Mouse (Mus musculus): ENCODE results near the gene Lypd3. TPM values are rescaled to one million over a fixed set of nuclear protein-coding genes. Genes with fewer than 3 reads are reported as not detected.

The Lypd3 gene
- polyA plus RNA-seq, 1 experiment from 2014 or later = 0.73 TPM

DNA sequence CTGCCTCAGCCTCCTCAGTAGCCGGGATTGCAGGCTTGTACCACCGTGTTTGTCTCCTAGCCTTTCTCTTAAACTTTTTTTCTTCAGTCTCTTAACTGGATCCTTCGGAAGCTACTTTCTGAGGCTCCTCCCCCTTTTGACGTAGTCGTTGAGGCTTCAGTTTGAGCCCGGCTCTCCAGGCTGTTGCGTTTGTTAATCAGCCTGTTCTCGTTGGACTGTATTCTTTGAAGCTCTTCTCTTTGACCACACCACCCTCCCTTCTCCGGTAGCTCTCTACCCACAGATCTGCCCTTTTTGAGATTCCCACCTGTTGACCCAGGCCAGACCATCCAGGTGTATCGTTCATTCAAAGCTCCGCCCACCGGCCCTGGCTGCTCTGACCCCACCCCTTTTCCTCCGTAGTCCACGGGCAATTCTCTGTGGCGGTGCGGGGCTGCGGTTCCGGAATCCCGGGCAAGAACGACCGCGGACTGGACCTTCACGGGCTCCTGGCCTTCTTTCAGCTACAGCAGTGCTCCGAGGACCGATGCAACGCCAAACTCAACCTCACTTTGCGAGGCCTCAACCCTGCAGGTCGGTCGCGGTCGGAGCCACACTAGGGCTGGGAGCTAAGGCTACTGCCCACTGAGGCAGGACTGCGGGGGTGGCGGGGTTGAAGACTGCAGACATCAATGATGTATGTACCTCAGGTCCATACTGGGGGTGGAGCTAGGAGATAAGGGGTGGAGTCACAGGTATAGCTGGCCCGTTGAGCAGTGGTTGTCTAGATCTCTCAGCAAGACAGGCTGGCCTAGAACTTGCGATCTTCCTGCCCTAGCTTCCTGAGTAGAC, 1.9 kb downstream of the Lypd3 start:
- H3K36me3 ChIP-seq (ENCODE audit: control insufficient read depth, insufficient read depth, low read length) = no peaks in the 10 kb centered on the region
- no peak overlapping the region for H3K9ac ChIP-seq (ENCODE audit: low read length)
- DNase-seq (ENCODE audit: low spot score) (no peak), ATAC-seq (replicated peaks; ENCODE audit: low FRiP score) (no peak)
- H3K4me1 ChIP-seq (replicated peaks; ENCODE audit: control insufficient read depth, insufficient read depth, low read length) = peaks cover 2% of the 10 kb centered on the region; the same call in 1 of the 2 replicates
- peaks cover 44% of the 10 kb centered on the region for H3K27me3 ChIP-seq (ENCODE audit: control insufficient read depth, insufficient read depth, low read length)
- H3K4me2 ChIP-seq (ENCODE audit: low read depth, low read length, severe bottlenecking) = peak overlapping the region; percentile 46
- H3K27ac ChIP-seq (ENCODE audit: low read depth, low read length) = no peak overlapping the region
- 2% methylated on average over 35 of the region's 35 CpGs for WGBS
- H3K4me3 ChIP-seq (ENCODE audit: low read depth, low read length) = peak overlapping the region; percentile 22
- H3K9me3 ChIP-seq (ENCODE audit: control insufficient read depth, low read length) = no peaks in the 10 kb centered on the region

- 64% methylated on average over 13 of the region's 13 CpGs for WGBS
- Histone ChIP-seq H3K36me3 (ENCODE audit: control insufficient read depth, insufficient read depth, low read length) (no peaks in the 10 kb centered on the region), H3K9ac (ENCODE audit: low read length) (no peak overlapping the region), H3K9me3 (ENCODE audit: control insufficient read depth, low read length) (no peaks in the 10 kb centered on the region), H3K4me1 (replicated peaks; ENCODE audit: control insufficient read depth, insufficient read depth, low read length) (peaks cover 2% of the 10 kb centered on the region; the same call in 1 of the 2 replicates), H3K27me3 (ENCODE audit: control insufficient read depth, insufficient read depth, low read length) (peaks cover 44% of the 10 kb centered on the region), H3K4me2 (ENCODE audit: low read depth, low read length, severe bottlenecking) (no peak overlapping the region), H3K27ac (ENCODE audit: low read depth, low read length) (no peak overlapping the region), H3K4me3 (ENCODE audit: low read depth, low read length) (no peak overlapping the region)
- no peak for ATAC-seq (replicated peaks; ENCODE audit: low FRiP score)
- DNase-seq (ENCODE audit: low spot score) = no peak
Observed at GRCm38 (mm10) chr7:24640450-24640849, 4.1 kb downstream of the Lypd3 start.

DNA sequence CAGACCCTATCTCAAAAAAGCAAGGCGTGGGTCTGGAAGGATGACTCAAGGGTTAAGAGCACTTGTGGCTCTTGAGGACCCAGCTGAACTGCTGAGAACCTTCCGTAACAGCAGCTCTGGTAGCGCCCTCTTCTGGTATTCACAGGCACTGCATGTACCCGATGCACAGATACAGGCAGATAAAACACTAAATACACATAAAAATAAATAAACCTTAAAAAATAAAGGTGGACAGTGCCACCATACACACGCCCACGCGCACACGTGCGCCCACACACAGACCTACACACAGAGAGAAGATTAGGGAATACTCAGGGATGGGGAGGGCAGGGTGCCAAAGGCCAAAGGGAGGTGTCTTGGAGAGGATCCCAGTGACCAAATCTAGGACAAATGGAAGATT, 6.1 kb downstream of the Lypd3 start:
- DNase-seq (ENCODE audit: low spot score) (peak; percentile 79), ATAC-seq (replicated peaks; ENCODE audit: low FRiP score) (no peak)
- Histone ChIP-seq H3K27ac (ENCODE audit: low read depth, low read length) (no peak overlapping the region), H3K27me3 (ENCODE audit: control insufficient read depth, insufficient read depth, low read length) (peaks cover 28% of the 10 kb centered on the region), H3K4me3 (ENCODE audit: low read depth, low read length) (no peak overlapping the region), H3K9ac (ENCODE audit: low read length) (no peak overlapping the region), H3K9me3 (ENCODE audit: control insufficient read depth, low read length) (no peaks in the 10 kb centered on the region), H3K4me1 (replicated peaks; ENCODE audit: control insufficient read depth, insufficient read depth, low read length) (peaks cover 2% of the 10 kb centered on the region; the same call in 1 of the 2 replicates), H3K4me2 (ENCODE audit: low read depth, low read length, severe bottlenecking) (no peak overlapping the region), H3K36me3 (ENCODE audit: control insufficient read depth, insufficient read depth, low read length) (no peaks in the 10 kb centered on the region)
- 11% methylated on average over 9 of the region's 9 CpGs for WGBS

DNA sequence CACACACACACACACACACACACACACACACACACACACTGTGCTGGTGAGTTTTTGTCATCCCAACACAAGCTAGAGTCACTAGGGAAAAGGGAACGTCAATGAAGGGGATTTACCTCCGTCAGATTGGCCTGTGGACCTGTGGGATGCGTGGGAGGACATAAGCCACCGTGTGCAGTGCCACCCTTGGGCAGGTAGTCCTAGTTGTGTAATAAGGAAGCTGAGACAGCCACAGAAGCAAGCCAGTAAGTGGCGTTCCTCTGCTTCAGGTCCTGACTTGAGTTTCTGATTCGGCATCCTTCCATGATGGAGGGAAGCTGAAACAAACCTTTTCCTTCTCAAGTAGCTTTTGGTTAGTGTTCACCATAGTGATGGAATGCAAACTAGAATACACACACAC, 8.1 kb downstream of the Lypd3 start:
- no peak for DNase-seq (ENCODE audit: low spot score)
- Histone ChIP-seq H3K36me3 (ENCODE audit: control insufficient read depth, insufficient read depth, low read length) (no peaks in the 10 kb centered on the region), H3K27ac (ENCODE audit: low read depth, low read length) (no peak overlapping the region), H3K4me3 (ENCODE audit: low read depth, low read length) (no peak overlapping the region), H3K9ac (ENCODE audit: low read length) (no peak overlapping the region), H3K4me1 (replicated peaks; ENCODE audit: control insufficient read depth, insufficient read depth, low read length) (no peaks in the 10 kb centered on the region), H3K4me2 (ENCODE audit: low read depth, low read length, severe bottlenecking) (no peak overlapping the region), H3K27me3 (ENCODE audit: control insufficient read depth, insufficient read depth, low read length) (peaks cover 8% of the 10 kb centered on the region), H3K9me3 (ENCODE audit: control insufficient read depth, low read length) (no peaks in the 10 kb centered on the region)
- no peak for ATAC-seq (replicated peaks; ENCODE audit: low FRiP score)
- 82% methylated on average over 6 of the region's 6 CpGs for WGBS

- WGBS = 81% methylated on average over 7 of the region's 7 CpGs
- no peaks in the 10 kb centered on the region for H3K36me3 ChIP-seq (ENCODE audit: control insufficient read depth, insufficient read depth, low read length)
- no peaks in the 10 kb centered on the region for H3K4me1 ChIP-seq (replicated peaks; ENCODE audit: control insufficient read depth, insufficient read depth, low read length)
- H3K9me3 ChIP-seq (ENCODE audit: control insufficient read depth, low read length) = no peaks in the 10 kb centered on the region
- no peak overlapping the region for H3K27ac ChIP-seq (ENCODE audit: low read depth, low read length)
- DNase-seq (ENCODE audit: low spot score) (no peak), ATAC-seq (replicated peaks; ENCODE audit: low FRiP score) (no peak)
- no peak overlapping the region for H3K9ac ChIP-seq (ENCODE audit: low read length)
- no peak overlapping the region for H3K4me2 ChIP-seq (ENCODE audit: low read depth, low read length, severe bottlenecking)
- peaks cover 3% of the 10 kb centered on the region for H3K27me3 ChIP-seq (ENCODE audit: control insufficient read depth, insufficient read depth, low read length)
- no peak overlapping the region for H3K4me3 ChIP-seq (ENCODE audit: low read depth, low read length)
Observed at GRCm38 (mm10) chr7:24644996-24645395, 8.6 kb downstream of the Lypd3 start.

DNA sequence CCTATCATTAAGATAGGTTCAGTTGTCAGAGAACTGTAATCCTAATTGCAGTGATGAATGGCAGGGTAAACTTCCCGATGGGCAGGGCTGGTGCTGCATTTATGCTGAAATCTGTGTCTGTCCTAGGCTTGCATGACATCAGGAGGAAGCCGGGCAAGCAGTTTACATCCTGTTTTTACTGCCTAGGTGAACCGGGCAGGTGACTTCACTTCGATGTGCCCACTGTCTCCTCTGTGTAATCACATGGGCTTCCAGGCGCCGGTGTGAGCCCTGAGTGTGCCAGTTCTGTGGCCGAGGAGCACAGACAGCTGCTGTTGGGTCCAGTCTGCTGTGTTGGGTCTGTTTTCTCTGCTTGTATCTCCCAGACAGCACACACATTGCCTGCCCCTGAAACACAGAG, 10.1 kb downstream of the Lypd3 start:
- 82% methylated on average over 7 of the region's 7 CpGs for WGBS
- no peaks in the 10 kb centered on the region for H3K4me1 ChIP-seq (replicated peaks; ENCODE audit: control insufficient read depth, insufficient read depth, low read length)
- H3K9ac ChIP-seq (ENCODE audit: low read length) = no peak overlapping the region
- H3K27ac ChIP-seq (ENCODE audit: low read depth, low read length) = no peak overlapping the region
- no peaks in the 10 kb centered on the region for H3K27me3 ChIP-seq (ENCODE audit: control insufficient read depth, insufficient read depth, low read length)
- no peaks in the 10 kb centered on the region for H3K9me3 ChIP-seq (ENCODE audit: control insufficient read depth, low read length)
- ATAC-seq (replicated peaks; ENCODE audit: low FRiP score) (no peak), DNase-seq (ENCODE audit: low spot score) (no peak)
- H3K4me2 ChIP-seq (ENCODE audit: low read depth, low read length, severe bottlenecking) = no peak overlapping the region
- H3K36me3 ChIP-seq (ENCODE audit: control insufficient read depth, insufficient read depth, low read length) = no peaks in the 10 kb centered on the region
- no peak overlapping the region for H3K4me3 ChIP-seq (ENCODE audit: low read depth, low read length)

DNA sequence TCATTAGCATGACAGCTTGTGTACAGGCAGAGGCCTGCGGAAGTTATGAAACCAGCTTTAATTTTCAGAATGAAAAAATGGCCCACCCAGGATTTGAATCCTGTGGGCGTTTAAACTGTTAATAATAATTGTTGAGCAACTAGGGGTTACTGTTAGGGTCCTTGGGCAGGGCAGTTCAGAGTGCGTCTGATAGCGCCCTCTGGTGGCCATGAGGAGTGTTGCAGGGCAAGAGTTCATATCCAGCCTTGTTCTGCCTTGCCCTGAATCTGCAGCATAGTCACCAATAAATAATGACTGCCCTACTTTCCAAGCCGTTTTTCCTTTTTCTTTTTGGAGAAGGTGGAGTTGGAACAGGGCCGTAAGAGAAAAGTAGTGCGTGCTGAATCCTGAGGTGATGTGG, 17.3 kb downstream of the Lypd3 start:
- ATAC-seq (replicated peaks; ENCODE audit: low FRiP score) (no peak), DNase-seq (ENCODE audit: low spot score) (peak; percentile 81)
- H3K4me2 ChIP-seq (ENCODE audit: low read depth, low read length, severe bottlenecking) = no peak overlapping the region
- no peaks in the 10 kb centered on the region for H3K27me3 ChIP-seq (ENCODE audit: control insufficient read depth, insufficient read depth, low read length)
- no peaks in the 10 kb centered on the region for H3K4me1 ChIP-seq (replicated peaks; ENCODE audit: control insufficient read depth, insufficient read depth, low read length)
- H3K36me3 ChIP-seq (ENCODE audit: control insufficient read depth, insufficient read depth, low read length) = no peaks in the 10 kb centered on the region
- no peaks in the 10 kb centered on the region for H3K9me3 ChIP-seq (ENCODE audit: control insufficient read depth, low read length)
- 26% methylated on average over 7 of the region's 7 CpGs for WGBS
- H3K27ac ChIP-seq (ENCODE audit: low read depth, low read length) = no peak overlapping the region
- H3K4me3 ChIP-seq (ENCODE audit: low read depth, low read length) = no peak overlapping the region
- no peak overlapping the region for H3K9ac ChIP-seq (ENCODE audit: low read length)

DNA sequence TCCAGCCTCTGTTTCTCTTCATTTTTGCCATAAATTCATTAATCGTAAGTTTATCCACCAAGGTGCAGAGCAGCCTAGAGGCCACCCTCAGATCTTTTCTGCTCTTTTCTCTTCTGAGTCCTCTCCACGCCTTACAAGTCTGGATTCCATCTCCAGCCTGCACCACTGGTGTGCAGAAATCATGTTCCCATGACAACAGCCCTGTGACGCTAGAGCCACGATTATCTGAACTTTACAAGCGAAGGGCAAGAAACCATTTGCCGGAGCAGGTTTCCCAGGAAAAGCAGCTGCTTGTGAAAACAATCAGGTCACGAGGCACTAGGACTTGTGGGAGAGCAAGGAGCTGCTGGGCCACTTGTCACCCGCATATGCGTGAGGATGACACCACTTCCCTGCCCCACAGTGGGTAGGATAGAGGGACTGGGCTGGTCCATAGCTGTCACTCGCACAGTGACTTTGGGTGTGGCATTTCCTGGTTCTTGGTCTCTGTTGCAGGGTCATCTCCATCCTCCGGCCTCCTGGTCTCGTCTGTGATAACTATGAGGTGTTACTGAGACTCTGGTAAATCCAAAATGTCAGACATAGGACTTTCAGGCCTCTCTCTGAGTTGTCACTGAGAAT, 23.5 kb downstream of the Lypd3 start:
- no peak overlapping the region for H3K9ac ChIP-seq (ENCODE audit: low read length)
- H3K36me3 ChIP-seq (ENCODE audit: control insufficient read depth, insufficient read depth, low read length) = no peaks in the 10 kb centered on the region
- no peak overlapping the region for H3K4me2 ChIP-seq (ENCODE audit: low read depth, low read length, severe bottlenecking)
- no peaks in the 10 kb centered on the region for H3K27me3 ChIP-seq (ENCODE audit: control insufficient read depth, insufficient read depth, low read length)
- H3K9me3 ChIP-seq (ENCODE audit: control insufficient read depth, low read length) = no peaks in the 10 kb centered on the region; the same call in 1 of the 2 replicates
- H3K27ac ChIP-seq (ENCODE audit: low read depth, low read length) = no peak overlapping the region
- no peak for ATAC-seq (replicated peaks; ENCODE audit: low FRiP score)
- no peaks in the 10 kb centered on the region for H3K4me1 ChIP-seq (replicated peaks; ENCODE audit: control insufficient read depth, insufficient read depth, low read length)
- DNase-seq (ENCODE audit: low spot score) = no peak
- 82% methylated on average over 12 of the region's 12 CpGs for WGBS
- no peak overlapping the region for H3K4me3 ChIP-seq (ENCODE audit: low read depth, low read length)
